Mouse (Mus musculus) heart, embryonic 13.5 days (tissue): ENCODE measurements around the gene Camkv. TPM values are rescaled to one million over a fixed set of nuclear protein-coding genes. Genes with fewer than 3 reads are reported as not detected.
A peak's percentile ranks its signal among the peaks of the same experiment; 100 is the strongest.

Experiments used
- ATAC-seq: fragments of 200-750 bp; cut with Nextera tagmentation; 2 replicates; pipeline ENCODE4 v1.8.0; 2017; ENCODE audit warnings: moderate TSS enrichment; ENCODE audit not compliant: insufficient number of reproducible peaks, low FRiP score, low TSS enrichment; ENCODE audit errors: extremely low read depth
- H3K27ac ChIP-seq: fragments of 300-500 bp; sonication (generic); replicated peaks from 2 replicates; pipeline ENCODE4 v1.5.1; 2015; ENCODE audit warnings: moderate library complexity, mild to moderate bottlenecking, inconsistent platforms
- H3K27me3 ChIP-seq: fragments of 300-500 bp; sonication (generic); replicated peaks from 2 replicates; pipeline ENCODE4 v1.6.1; 2015; ENCODE audit warnings: mild to moderate bottlenecking, inconsistent platforms
- H3K36me3 ChIP-seq: fragments of 300-500 bp; sonication (generic); 2 replicates; pipeline ENCODE4 v1.6.1; 2015; ENCODE audit warnings: mild to moderate bottlenecking, inconsistent platforms
- H3K4me1 ChIP-seq: fragments of 300-500 bp; sonication (generic); 2 replicates; pipeline ENCODE4 v1.6.1; 2015; ENCODE audit warnings: inconsistent platforms
- H3K4me2 ChIP-seq: fragments of 300-500 bp; sonication (generic); 2 replicates; pipeline ENCODE4 v1.6.1; 2015; ENCODE audit warnings: inconsistent platforms, mild to moderate bottlenecking, moderate library complexity
- H3K4me3 ChIP-seq: fragments of 300-500 bp; sonication (generic); 2 replicates; pipeline ENCODE4 v1.5.1; 2015; ENCODE audit warnings: moderate library complexity, mild to moderate bottlenecking, inconsistent platforms
- H3K9ac ChIP-seq: fragments of 300-500 bp; sonication (generic); 2 replicates; pipeline ENCODE4 v1.6.1; 2015; ENCODE audit warnings: inconsistent platforms, mild to moderate bottlenecking, moderate library complexity
- H3K9me3 ChIP-seq: fragments of 300-500 bp; sonication (generic); 2 replicates; pipeline ENCODE4 v1.6.1; 2016; ENCODE audit warnings: inconsistent platforms
- WGBS: fragments of 180-500 bp; shearing (Covaris S2); methylation state at CpG from one replicate; pipeline ENCODE4 v1.1.7; 2015; ENCODE audit warnings: mixed read lengths; 5-methylcytosine and 5-hydroxymethylcytosine counted together
- polyA plus RNA-seq: library from polyadenylated mRNA; unstranded; fragments of >200 nt; fragmentation: Nextera tagmentation; extraction: Ambion mirVana; gene quantifications from 2 replicates; pipeline ENCODE4 v1.2.1, GENCODE M21; 2015

Camkv gene
- polyA plus RNA-seq, 1 experiment from 2014 or later = 0.63 TPM

DNA sequence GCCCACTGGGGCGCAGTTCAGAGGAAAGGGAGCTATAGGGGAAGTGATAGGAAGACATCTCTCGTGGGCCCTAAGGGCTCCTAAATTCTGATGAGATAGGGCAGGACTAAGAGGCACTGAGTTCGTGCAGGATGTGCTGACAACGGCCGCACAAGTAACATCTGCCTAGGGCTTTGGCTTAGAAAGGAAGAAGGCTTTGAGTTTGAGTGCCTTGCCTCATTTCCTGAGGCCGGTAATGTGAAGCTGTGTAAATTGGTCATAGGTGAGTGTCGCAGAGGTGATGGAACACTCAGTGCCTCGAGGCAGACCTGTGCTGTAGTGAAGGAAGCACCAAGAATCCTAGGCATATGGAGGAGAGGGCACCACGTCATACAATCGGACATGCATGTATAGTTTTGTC lies 31.2 kb downstream of the Camkv start:
- Histone ChIP-seq H3K36me3 (peaks cover 46% of the 10 kb centered on the region), H3K4me1 (peaks cover 35% of the 10 kb centered on the region), H3K27ac (no peak overlapping the region), H3K4me2 (no peak overlapping the region), H3K27me3 (no peaks in the 10 kb centered on the region), H3K4me3 (no peak overlapping the region), H3K9ac (no peak overlapping the region), H3K9me3 (no peaks in the 10 kb centered on the region)
- ATAC-seq = no peak
- 82% methylated on average over 10 of the region's 10 CpGs for WGBS

DNA sequence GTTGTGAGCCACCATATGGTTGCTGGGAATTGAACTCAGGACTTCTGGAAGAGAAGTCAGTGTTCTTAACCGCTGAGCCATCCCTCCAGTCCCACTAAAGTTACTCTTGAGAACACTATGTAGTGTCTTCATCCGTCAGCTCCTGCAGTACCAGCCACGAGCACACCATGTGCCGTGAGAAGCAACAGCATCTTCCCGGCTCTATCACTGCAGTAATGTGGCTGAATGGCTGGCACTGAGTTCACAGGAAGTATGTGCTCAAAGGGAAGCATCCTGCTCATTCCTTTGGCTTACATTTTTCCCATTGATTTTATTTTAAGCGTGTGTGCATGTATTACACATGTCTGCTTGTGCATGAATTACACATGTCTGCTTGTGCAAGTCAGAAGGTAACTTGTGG lies 32.0 kb downstream of the Camkv start:
- no peak overlapping the region for H3K27ac ChIP-seq
- H3K4me3 ChIP-seq = no peak overlapping the region
- WGBS = 79% methylated on average over 6 of the region's 6 CpGs
- no peaks in the 10 kb centered on the region for H3K9me3 ChIP-seq
- no peak overlapping the region for H3K4me2 ChIP-seq
- ATAC-seq = no peak
- H3K4me1 ChIP-seq = peaks cover 38% of the 10 kb centered on the region
- H3K27me3 ChIP-seq = no peaks in the 10 kb centered on the region
- no peak overlapping the region for H3K9ac ChIP-seq
- H3K36me3 ChIP-seq = peaks cover 39% of the 10 kb centered on the region

DNA sequence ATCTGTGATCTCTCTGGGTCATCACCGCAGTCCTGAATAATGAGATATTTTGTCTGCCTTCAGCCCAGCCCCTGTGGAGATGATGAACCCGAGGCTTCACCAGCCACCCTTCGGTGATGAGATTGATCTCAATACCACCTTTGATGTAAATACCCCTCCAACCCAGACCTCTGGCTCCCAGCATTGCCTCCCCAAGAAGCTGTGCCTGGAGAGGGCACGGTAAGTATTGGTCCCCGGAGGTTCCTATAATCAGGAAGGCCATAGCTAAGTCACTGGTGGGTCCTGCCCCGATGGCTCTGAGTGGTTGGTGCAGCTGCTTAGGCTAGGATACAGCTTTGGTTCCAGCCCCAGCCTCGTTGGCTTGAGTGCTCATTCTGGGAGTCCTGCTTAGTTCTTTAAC lies 33.1 kb downstream of the Camkv start:
- Histone ChIP-seq H3K27me3 (no peaks in the 10 kb centered on the region), H3K4me2 (no peak overlapping the region), H3K36me3 (peaks cover 30% of the 10 kb centered on the region), H3K27ac (no peak overlapping the region), H3K4me3 (no peak overlapping the region), H3K4me1 (peaks cover 44% of the 10 kb centered on the region), H3K9me3 (no peaks in the 10 kb centered on the region), H3K9ac (no peak overlapping the region)
- ATAC-seq = no peak
- WGBS = 85% methylated on average over 7 of the region's 7 CpGs

DNA sequence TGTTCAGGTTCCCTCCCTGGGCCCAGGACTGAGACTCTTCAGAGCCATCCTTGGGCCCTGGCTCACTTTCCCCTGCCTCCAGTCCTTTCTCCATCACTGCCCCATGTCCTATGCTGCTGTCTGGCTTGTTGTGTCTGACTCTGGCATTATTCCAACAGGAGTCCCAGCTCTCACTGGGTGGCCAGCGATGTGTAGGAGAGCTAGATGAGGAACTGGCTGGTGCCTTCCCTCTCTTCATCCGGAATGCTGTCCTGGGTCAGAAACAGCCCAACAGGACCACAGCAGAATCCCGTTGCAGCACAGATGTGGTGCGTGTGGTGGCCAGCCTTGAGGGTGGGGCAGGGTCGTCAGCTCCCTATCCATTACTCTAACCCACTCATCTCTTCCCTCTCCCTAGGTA lies 34.8 kb downstream of the Camkv start:
- peaks cover 48% of the 10 kb centered on the region for H3K4me1 ChIP-seq
- H3K9me3 ChIP-seq = no peaks in the 10 kb centered on the region
- 81% methylated on average over 5 of the region's 5 CpGs for WGBS
- H3K9ac ChIP-seq = no peak overlapping the region
- H3K27me3 ChIP-seq = no peaks in the 10 kb centered on the region
- ATAC-seq = no peak
- peaks cover 29% of the 10 kb centered on the region for H3K36me3 ChIP-seq
- no peak overlapping the region for H3K27ac ChIP-seq
- H3K4me3 ChIP-seq = no peak overlapping the region
- H3K4me2 ChIP-seq = no peak overlapping the region

DNA sequence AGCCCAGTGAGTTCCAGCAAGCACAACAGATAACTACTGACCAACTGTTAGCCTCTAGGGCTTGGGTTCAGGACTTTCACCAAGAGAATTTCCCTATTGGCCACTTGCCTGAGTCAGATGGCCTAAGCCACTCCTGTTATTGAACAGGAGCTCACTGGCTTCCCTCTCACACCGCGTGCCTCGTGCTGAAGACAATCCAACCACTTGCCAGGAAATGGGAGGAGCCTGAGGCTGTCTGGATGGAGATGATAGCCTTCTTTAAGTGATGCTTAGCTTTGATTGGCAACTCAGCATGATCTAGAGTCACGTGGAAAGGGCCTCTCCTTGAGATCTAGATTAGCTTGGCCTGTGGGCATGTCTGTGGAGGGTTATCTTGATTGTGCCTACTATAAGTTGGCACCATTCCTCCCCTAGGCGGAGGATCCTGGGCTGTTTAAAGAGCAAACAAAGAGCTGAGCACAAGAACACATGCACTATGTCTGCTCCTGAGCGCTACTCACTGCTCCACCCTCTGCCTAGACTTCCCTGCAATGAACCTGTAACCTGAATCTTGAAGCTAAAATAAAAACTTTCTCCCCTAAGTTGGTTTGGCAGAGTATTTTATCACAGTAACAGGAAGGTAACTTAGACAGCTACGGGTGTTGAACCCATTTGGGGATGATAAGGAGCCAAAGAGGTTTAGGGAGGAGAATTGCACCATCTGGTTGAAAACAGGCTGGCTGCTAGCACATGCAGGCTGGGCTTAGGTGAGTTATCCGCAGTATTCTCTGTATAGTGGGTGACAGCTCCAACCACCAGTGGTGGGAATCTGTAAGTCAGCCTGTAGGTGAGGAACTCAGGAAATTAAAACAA lies 36.4 kb downstream of the Camkv start:
- H3K27ac ChIP-seq = peak overlapping the region; percentile 51
- peak; percentile 69 for ATAC-seq
- H3K4me3 ChIP-seq = no peak overlapping the region
- no peaks in the 10 kb centered on the region for H3K27me3 ChIP-seq
- no peaks in the 10 kb centered on the region for H3K9me3 ChIP-seq
- H3K36me3 ChIP-seq = peaks cover 26% of the 10 kb centered on the region
- no peak overlapping the region for H3K9ac ChIP-seq
- H3K4me2 ChIP-seq = peak overlapping the region; percentile 3; the same call in 1 of the 2 replicates
- peaks cover 61% of the 10 kb centered on the region for H3K4me1 ChIP-seq
- 46% methylated on average over 8 of the region's 8 CpGs for WGBS

DNA sequence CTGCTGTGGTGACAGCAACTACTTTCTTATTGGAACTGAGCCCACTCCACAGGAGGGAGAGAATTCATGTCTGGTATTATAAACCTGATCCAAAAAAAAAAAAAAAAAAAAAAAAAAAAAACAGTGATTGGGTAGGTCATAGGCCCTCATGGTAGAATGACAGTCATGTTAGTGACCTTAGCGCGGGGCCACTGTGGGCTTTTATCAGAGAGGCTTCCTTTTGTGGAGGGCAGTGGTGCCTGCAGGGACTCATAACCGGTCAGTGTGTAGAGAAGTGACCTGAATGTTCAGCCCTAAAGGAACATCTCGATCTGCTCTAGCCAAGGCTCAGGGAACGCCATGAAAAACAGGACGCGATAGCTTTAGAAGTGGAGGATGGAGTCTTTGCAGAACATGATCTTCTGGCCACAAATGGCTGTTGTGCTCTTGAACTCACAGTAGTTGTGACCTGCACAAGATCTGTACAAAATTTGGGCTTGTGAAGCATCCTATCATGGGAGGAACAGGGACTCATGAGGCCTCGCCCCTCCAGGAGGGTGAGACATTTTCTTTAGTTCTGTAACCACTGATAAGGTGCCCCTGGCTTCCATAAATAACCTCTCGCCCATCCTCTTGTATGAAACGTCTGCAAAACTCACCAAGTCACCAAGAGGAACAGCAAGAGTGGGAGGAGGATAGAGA lies 39.2 kb downstream of the Camkv start:
- H3K4me3 ChIP-seq = peak overlapping the region; percentile 49; the same call in 1 of the 2 replicates
- peak overlapping the region; percentile 81 for H3K4me2 ChIP-seq
- ATAC-seq = no peak
- no peaks in the 10 kb centered on the region for H3K27me3 ChIP-seq
- peak overlapping the region; percentile 98 for H3K27ac ChIP-seq
- WGBS = 33% methylated on average over 10 of the region's 10 CpGs
- H3K4me1 ChIP-seq = peaks cover 78% of the 10 kb centered on the region
- H3K36me3 ChIP-seq = peaks cover 38% of the 10 kb centered on the region
- peak overlapping the region; percentile 57; the same call in 1 of the 2 replicates for H3K9ac ChIP-seq
- H3K9me3 ChIP-seq = no peaks in the 10 kb centered on the region

DNA sequence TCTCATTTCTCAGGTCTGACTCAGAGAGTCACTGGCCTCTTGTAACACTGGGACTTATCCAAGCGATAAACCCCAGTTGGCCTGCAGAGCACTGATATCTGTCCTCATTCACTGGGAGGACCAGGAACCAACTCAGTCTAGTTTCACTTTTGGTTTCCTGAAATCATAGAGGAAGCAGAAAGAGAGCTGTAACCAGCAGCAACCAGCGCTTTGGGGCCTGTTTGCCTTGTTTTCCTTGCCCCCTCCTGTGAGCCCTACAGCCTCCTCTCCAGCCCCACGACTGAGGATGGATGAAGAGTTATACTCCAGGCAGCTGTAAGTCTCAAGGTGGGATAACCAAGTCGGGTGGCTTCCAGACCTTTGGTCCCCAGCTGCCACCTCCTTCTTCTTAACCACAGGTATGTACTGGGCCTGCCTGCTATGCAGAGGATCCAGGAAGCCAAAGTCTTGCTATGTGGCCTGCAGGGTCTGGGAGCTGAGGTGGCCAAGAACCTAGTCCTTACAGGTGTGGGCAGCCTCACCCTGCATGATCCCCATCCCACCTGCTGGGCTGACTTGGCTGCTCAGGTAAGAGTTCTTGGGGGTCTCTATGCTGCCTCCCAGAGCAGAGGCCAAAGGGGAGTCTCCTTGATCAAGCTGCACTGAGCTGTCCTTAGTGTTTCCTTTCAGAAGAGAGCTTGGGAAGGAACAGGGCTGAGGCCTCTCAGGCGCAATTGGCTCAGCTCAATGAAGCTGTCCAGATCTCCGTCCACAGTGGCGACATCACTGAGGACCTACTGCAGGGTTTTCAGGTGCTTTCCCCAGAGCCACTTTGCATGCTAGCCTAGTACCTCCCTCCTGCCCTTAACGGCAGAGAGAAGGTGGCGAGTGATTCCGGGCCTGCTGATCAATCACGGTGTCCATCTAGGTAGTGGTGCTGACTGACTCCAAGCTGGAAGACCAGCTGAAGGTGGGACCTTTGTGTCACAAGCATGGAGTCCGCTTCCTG lies 40.2 kb downstream of the Camkv start, which contains the start of gene Uba7:
Gene Uba7, plus strand, starts transcription at position 107 of the 988 bp plus-strand sequence.
- Histone ChIP-seq H3K4me2 (peak within 1 kb of the TSS; percentile 81), H3K4me1 (peaks cover 81% of the 10 kb centered on the region), H3K27me3 (no peaks in the 10 kb centered on the region), H3K9me3 (no peaks in the 10 kb centered on the region), H3K4me3 (peak within 1 kb of the TSS; percentile 49), H3K36me3 (peaks cover 41% of the 10 kb centered on the region), H3K27ac (peak within 1 kb of the TSS; percentile 98), H3K9ac (peak within 1 kb of the TSS; percentile 81)
- WGBS = 37% methylated on average over 12 of the region's 12 CpGs
- ATAC-seq = no peak; the same call in 1 of the 2 replicates

DNA sequence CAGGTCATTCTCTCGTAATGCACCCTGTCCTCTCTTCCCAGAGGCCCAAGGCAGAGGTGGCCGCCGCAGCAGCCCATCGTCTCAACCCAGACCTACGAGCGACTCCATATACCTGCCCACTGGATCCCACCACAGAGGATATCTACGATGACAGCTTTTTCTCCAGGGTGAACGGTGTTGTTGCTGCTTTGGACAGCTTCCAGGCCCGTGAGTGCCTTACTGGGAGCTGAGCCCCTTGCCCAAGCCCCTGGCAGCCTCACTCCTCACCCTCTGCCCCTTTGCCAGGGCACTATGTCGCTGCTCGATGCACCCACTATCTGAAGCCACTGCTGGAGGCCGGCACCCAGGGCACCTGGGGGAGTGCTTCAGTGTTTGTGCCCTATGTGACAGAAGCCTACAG lies 43.3 kb downstream of the Camkv start:
- peaks cover 89% of the 10 kb centered on the region for H3K4me1 ChIP-seq
- no peak overlapping the region for H3K4me2 ChIP-seq
- H3K9me3 ChIP-seq = no peaks in the 10 kb centered on the region
- H3K4me3 ChIP-seq = no peak overlapping the region
- H3K27ac ChIP-seq = 0 out of 2 replicates have a peak overlapping the region, but pooled peaks have one; percentile 8
- ATAC-seq = no peak
- H3K9ac ChIP-seq = no peak overlapping the region
- no peaks in the 10 kb centered on the region for H3K27me3 ChIP-seq
- peaks cover 44% of the 10 kb centered on the region for H3K36me3 ChIP-seq
- 87% methylated on average over 12 of the region's 12 CpGs for WGBS

DNA sequence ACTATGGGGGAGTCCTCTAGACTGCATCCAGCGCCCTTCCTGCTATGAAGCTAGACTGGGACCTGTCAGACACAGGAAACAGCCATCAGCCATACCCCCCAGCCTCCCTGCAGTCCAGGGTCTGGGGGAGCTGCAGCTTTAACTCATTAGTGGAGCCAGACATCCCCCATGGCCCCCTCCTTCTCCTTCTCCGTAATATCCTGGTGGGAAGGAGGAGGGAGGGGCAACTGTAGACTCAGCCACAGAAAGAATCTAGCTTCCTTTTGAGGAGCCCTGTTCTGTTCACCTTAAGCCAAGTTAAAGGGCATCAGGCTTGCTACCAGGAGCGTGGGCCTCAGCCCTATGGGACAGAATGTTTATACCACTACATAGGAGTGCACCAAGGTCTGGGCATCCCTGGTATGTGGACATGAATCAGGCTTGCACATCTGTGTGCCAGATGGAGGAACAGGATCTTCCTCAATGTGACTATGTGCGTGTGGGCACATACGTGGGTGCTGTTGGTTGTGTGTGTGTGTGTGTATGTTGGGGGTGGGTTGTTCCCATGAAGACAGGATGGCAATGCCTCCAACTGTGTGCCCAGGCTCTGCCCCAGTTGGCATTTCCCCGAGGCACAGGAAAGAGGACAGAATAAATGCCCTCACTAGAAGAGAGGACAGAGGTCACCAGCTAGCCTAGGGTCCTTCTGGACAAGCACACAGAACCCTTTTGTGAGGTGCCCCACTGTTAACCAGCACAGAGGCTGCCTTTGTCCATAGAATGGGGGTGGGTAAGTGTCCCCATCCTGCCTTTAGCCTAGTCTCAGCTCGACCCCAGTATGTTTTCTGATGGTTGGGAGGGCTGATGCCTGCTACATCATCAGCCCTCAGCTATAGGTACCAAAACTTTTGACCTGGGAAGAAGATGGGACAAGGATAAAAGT lies 46.5 kb downstream of the Camkv start:
- peak overlapping the region; percentile 92 for H3K9ac ChIP-seq
- no peaks in the 10 kb centered on the region for H3K9me3 ChIP-seq
- peak overlapping the region; percentile 91 for H3K4me2 ChIP-seq
- H3K4me1 ChIP-seq = peaks cover 80% of the 10 kb centered on the region
- peak overlapping the region; percentile 100 for H3K27ac ChIP-seq
- H3K4me3 ChIP-seq = peak overlapping the region; percentile 79
- peaks cover 47% of the 10 kb centered on the region for H3K36me3 ChIP-seq
- 33% methylated on average over 7 of the region's 7 CpGs for WGBS
- ATAC-seq = no peak
- H3K27me3 ChIP-seq = no peaks in the 10 kb centered on the region

DNA sequence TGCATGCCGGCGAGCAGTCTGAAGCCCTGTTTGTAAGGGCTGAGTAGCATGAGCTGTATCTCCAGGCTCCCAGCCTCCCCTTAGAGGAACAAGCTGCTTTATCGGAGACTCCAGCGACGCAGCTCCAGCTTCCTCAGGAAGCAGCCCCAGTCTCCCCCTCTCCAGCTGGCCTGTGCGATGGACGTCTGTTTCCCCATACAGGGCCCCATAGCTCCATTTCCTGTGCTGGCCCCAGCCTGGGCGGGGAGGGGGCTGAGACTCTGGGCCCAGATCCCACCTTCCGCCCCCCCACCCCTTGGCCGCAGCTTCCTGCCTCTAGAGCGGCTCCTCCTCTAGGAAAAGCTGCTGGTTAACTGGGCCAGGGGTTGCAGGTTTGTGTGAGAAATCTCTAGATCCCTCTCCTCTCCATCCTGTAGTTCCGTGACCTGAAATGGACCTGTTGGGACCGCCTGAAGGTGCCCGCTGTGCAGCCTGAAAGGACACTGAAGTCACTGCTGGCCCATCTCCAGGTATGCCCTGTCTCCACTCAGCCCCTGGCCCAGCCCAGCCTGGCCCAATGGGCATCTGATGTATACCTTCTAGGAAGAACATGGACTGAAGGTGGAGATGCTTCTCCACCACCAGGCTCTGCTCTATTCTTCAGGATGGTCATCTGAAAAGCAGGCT lies 47.3 kb downstream of the Camkv start, which contains the start of gene Gm20661:
Gene Gm20661, plus strand, starts transcription at position 378 of the 666 bp plus-strand sequence.
- H3K36me3 ChIP-seq = peaks cover 38% of the 10 kb centered on the region
- peak within 1 kb of the TSS; percentile 100 for H3K27ac ChIP-seq
- H3K4me2 ChIP-seq = peak within 1 kb of the TSS; percentile 91
- no peaks in the 10 kb centered on the region for H3K9me3 ChIP-seq
- ATAC-seq = peak; percentile 65
- peak within 1 kb of the TSS; percentile 92 for H3K9ac ChIP-seq
- peaks cover 75% of the 10 kb centered on the region for H3K4me1 ChIP-seq
- peak within 1 kb of the TSS; percentile 79 for H3K4me3 ChIP-seq
- no peaks in the 10 kb centered on the region for H3K27me3 ChIP-seq
- WGBS = 12% methylated on average over 14 of the region's 14 CpGs
